Mouse (Mus musculus): ENCODE measurements around the gene Abcg2. TPM values are rescaled to one million over a fixed set of nuclear protein-coding genes. Genes with fewer than 3 reads are reported as not detected.
"Not testable (repeated sequence)": the region's sequence is repeated elsewhere in the genome, so short reads cannot be mapped to it uniquely, and the experiment has no call there.

The Abcg2 gene
- 41.7 and 44.4 TPM in 2 replicates for polyA plus RNA-seq (2015; fragmentation: Nextera tagmentation; extraction: Ambion mirVana)

- H3K9ac ChIP-seq; H3K4me1 ChIP-seq (replicated peaks); H3K36me3 ChIP-seq; H3K9me3 ChIP-seq; H3K27ac ChIP-seq (replicated peaks); H3K4me2 ChIP-seq; H3K27me3 ChIP-seq; H3K4me3 ChIP-seq; ATAC-seq (ENCODE audit: low read depth): not testable (repeated sequence)
- WGBS = 92% methylated on average over 3 of the region's 3 CpGs
These were observed at the start of gene Abcg2 for GRCm38 (mm10) chr6:58584223-58584622. TSS of gene Abcg2 (plus strand) at chr6:58584523.

- ATAC-seq (ENCODE audit: low read depth); H3K27ac ChIP-seq (replicated peaks); H3K9ac ChIP-seq; H3K4me1 ChIP-seq (replicated peaks); H3K4me2 ChIP-seq; H3K27me3 ChIP-seq; H3K4me3 ChIP-seq; H3K36me3 ChIP-seq; H3K9me3 ChIP-seq: not testable (repeated sequence)
- 76% methylated on average over 4 of the region's 4 CpGs for WGBS
These were observed 44.1 kb upstream of the Abcg2 start for GRCm38 (mm10) chr6:58540263-58540662.

DNA sequence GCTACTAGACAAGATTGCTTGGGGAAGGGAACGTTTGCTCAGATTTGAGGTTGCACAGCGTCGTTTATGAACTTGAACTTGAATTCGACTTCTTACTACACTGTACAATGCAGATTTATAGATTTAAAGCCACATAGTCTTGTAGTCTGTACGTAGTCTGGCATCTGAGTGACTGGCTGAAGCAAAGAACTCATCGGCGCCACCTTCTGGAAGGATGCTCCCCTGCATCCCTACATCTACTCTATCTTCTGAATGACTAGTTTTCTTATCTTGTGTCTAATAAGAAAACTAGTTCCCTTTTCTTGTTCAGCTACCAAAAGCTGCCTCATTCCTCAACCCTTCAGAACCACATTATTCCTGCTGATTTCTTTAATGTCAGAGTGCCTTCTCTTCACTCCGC is 41.5 kb upstream of the Abcg2 start:
- H3K27ac ChIP-seq (replicated peaks); H3K9ac ChIP-seq; H3K4me3 ChIP-seq; H3K36me3 ChIP-seq; H3K27me3 ChIP-seq; H3K9me3 ChIP-seq; ATAC-seq (ENCODE audit: low read depth); H3K4me1 ChIP-seq (replicated peaks); H3K4me2 ChIP-seq: not testable (repeated sequence)
- 58% methylated on average over 8 of the region's 8 CpGs for WGBS

GRCm38 (mm10) chr6:58544971-58545370 is 39.4 kb upstream of the Abcg2 start:
- WGBS = 42% methylated on average over 2 of the region's 2 CpGs
- not testable (repeated sequence) for ATAC-seq (ENCODE audit: low read depth); H3K36me3 ChIP-seq; H3K4me1 ChIP-seq (replicated peaks); H3K4me2 ChIP-seq; H3K9me3 ChIP-seq; H3K27me3 ChIP-seq; H3K27ac ChIP-seq (replicated peaks); H3K4me3 ChIP-seq; H3K9ac ChIP-seq

- not testable (repeated sequence) for H3K4me3 ChIP-seq; ATAC-seq (ENCODE audit: low read depth); H3K4me1 ChIP-seq (replicated peaks); H3K4me2 ChIP-seq; H3K27ac ChIP-seq (replicated peaks); H3K9me3 ChIP-seq; H3K27me3 ChIP-seq; H3K9ac ChIP-seq; H3K36me3 ChIP-seq
- WGBS = 47% methylated on average over 5 of the region's 5 CpGs
These were observed 38.3 kb upstream of the Abcg2 start for GRCm38 (mm10) chr6:58546050-58546449.

DNA sequence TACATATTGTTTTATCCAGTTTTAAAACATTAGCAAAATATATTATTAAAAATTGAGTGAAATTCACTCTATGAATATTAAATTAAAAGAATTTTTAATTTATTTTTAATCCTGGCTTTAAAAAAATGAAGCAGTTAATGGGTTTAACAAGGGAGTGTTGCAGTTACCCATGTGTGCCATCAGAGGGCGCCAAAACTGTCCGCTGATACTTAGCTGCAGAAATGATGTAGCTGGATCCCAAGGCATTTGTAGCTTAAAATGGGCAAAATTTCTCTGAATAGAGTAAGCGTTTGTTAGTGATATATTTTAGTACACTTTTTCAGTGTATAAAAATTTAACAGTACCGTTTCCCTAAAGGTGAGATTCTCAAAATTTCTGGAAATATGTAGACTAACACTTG is 37.5 kb upstream of the Abcg2 start:
- whole genome bisulfite sequencing = 8% methylated on average over 4 of the region's 4 CpGs

GRCm38 (mm10) chr6:58553812-58554211 is 30.5 kb upstream of the Abcg2 start:
- ATAC-seq (ENCODE audit: low read depth); H3K9ac ChIP-seq: not testable (repeated sequence)

More for the DNA sequence above, 37.5 kb upstream of the Abcg2 start:
- no peak for ATAC-seq (ENCODE audit: low read depth)
- no peak overlapping the region for H3K9ac ChIP-seq
- H3K27ac ChIP-seq (replicated peaks) = no peak overlapping the region
- H3K4me3 ChIP-seq = no peak overlapping the region
- no peaks in the 10 kb centered on the region for H3K9me3 ChIP-seq
- H3K36me3 ChIP-seq = no peaks in the 10 kb centered on the region
- H3K4me1 ChIP-seq (replicated peaks) = no peaks in the 10 kb centered on the region
- no peaks in the 10 kb centered on the region for H3K27me3 ChIP-seq
- no peak overlapping the region for H3K4me2 ChIP-seq

GRCm38 (mm10) chr6:58593987-58594844 is 9.9 kb downstream of the Abcg2 start:
- H3K4me2 ChIP-seq; H3K36me3 ChIP-seq; ATAC-seq (ENCODE audit: low read depth); H3K9me3 ChIP-seq; H3K4me3 ChIP-seq; H3K27ac ChIP-seq (replicated peaks); H3K9ac ChIP-seq; H3K27me3 ChIP-seq: not testable (repeated sequence)
- peaks cover 22% of the 10 kb centered on the region for H3K4me1 ChIP-seq (replicated peaks)
- 47% methylated on average over 3 of the region's 3 CpGs for WGBS

More at GRCm38 (mm10) chr6:58553812-58554211, 30.5 kb upstream of the Abcg2 start:
- not testable (repeated sequence) for H3K4me1 ChIP-seq (replicated peaks); H3K9me3 ChIP-seq; H3K27ac ChIP-seq (replicated peaks); H3K36me3 ChIP-seq; H3K4me2 ChIP-seq; H3K27me3 ChIP-seq; H3K4me3 ChIP-seq

DNA sequence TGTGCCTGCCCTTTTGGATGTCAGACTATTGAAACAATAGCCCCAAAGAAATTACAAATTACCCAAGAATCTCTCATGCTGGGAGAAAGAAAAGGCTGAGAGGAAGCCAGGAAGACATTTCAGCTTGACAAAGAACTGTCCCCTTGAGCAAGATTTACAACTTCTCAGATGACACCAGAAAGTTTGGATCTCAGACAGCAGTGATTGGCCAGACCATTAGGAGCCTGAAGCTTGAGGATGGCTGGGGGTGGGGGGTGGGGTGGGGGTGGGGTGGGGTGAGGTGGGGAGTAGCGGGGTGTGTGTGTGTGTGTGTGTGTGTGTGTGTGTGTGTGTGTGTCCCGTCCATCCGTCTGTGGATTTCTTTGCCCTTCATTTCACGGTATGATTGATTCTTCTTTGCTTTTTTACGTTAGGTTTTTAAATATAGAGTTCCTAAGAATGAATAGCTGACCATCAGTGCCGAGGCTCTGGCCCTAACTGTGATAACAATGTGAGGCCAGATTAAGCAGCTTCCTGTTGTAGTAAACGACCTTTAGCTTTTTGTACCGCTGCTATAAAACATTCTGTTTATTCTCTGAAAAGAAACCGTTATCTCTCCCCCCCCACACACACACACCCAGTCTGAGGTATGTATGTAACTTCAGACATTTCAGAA is 11.4 kb downstream of the Abcg2 start:
- Histone ChIP-seq H3K4me1 (replicated peaks) (peaks cover 22% of the 10 kb centered on the region), H3K27ac (replicated peaks) (peak overlapping the region; percentile 11), H3K4me3 (peak overlapping the region; percentile 33), H3K4me2 (peak overlapping the region; percentile 49), H3K9ac (peak overlapping the region; percentile 49)
- ATAC-seq (ENCODE audit: low read depth) = peak; percentile 81
- WGBS = 5% methylated on average over 9 of the region's 9 CpGs
- not testable (repeated sequence) for H3K27me3 ChIP-seq, H3K36me3 ChIP-seq, H3K9me3 ChIP-seq

GRCm38 (mm10) chr6:58596294-58596653 is 12.0 kb downstream of the Abcg2 start:
- Histone ChIP-seq H3K27ac (replicated peaks) (peak overlapping the region; percentile 11), H3K4me3 (peak overlapping the region; percentile 33), H3K4me1 (replicated peaks) (peaks cover 22% of the 10 kb centered on the region), H3K36me3 (no peaks in the 10 kb centered on the region), H3K4me2 (peak overlapping the region; percentile 49), H3K9ac (peak overlapping the region; percentile 49), H3K9me3 (peaks cover 2% of the 10 kb centered on the region; the same call in 1 of the 2 replicates), H3K27me3 (no peaks in the 10 kb centered on the region)
- peak; percentile 80 for ATAC-seq (ENCODE audit: low read depth)
- WGBS = 17% methylated on average over 16 of the region's 16 CpGs

DNA sequence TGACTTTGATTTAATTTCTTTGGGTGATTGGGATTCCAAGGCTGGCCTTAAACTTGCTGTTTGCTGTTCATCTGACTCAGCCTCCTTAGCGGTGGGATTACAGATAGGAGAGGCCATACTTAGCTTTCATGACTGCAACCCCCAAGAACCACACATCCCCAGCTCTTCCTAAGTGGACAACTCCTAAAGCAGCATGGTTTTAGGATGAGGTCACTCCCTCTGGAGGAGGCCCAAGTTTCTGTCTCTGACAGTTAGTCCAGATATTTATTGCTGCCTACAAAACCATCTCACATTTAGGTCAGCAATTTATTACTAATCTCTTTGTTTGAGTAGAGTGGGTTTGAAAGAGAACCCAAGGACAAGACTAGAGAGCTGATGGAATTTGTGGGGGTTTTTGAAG is 17.8 kb downstream of the Abcg2 start:
- H3K27me3 ChIP-seq; H3K4me2 ChIP-seq; H3K9me3 ChIP-seq; ATAC-seq (ENCODE audit: low read depth); H3K27ac ChIP-seq (replicated peaks); H3K4me3 ChIP-seq; H3K9ac ChIP-seq; H3K36me3 ChIP-seq: not testable (repeated sequence)
- 85% methylated on average over 1 of the region's 1 CpGs for WGBS
- peaks cover 17% of the 10 kb centered on the region for H3K4me1 ChIP-seq (replicated peaks)

DNA sequence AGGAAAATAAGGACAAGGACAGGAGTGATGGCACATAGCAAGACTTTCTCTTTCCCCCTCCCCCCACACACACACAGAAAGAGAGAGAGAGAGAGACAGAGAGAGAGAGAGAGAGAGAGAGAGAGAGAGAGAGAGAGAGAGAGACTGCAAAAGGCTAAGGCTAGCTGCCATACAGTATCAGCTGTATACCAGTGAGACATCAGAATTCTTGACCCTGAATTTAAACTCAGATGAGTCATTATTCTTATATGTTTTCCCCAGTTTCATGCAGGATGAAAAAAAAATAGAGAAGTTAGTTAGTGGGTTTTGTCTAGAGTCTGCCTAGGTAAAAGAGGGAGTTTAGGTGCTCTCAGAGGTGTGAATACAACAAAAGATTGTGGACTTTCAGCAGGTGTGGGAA is 18.7 kb downstream of the Abcg2 start:
- H3K27me3 ChIP-seq; H3K27ac ChIP-seq (replicated peaks); H3K9ac ChIP-seq; H3K9me3 ChIP-seq; H3K4me3 ChIP-seq; ATAC-seq (ENCODE audit: low read depth); H3K4me2 ChIP-seq; H3K36me3 ChIP-seq: not testable (repeated sequence)
- peaks cover 12% of the 10 kb centered on the region for H3K4me1 ChIP-seq (replicated peaks)
